9 mouse cellular contexts compared by ENCODE assay signal in genomic region chr12:77598334-77598715, GRCm38 (mm10).
DNase-seq lines count a peak whose midpoint lies in the region; ATAC-seq and TF ChIP-seq lines count a peak whose summit lies in the region.
"Had no signal": no experiment of that assay in that cellular context is flagged by ENCODE, and none has a peak within 500 bp of the region (broad histone marks: within the 10 kb centered on the region; RNA-seq: fewer than 3 reads in every experiment).

No protein-coding gene starts in this region.

- no peak overlapping the region for H3K4me3 ChIP-seq in thymus, adult 2 months (ENCODE audit: control insufficient read depth, insufficient read depth, low read length)
- no peak overlapping the region for H3K4me3 ChIP-seq in kidney, embryonic 15.5 days (replicated peaks)
- no peak overlapping the region for H3K4me3 ChIP-seq in liver, embryonic 12.5 days
- H3K4me3 ChIP-seq in gastrocnemius, adult 2 months = no peak overlapping the region
- H3K4me3 ChIP-seq: neural tube, embryonic 13.5 days had no signal

- no peak for TF ChIP-seq POLR2A in thymus, adult 2 months (IDR thresholded peaks at IDR 0.05; ENCODE audit: control insufficient read depth, extremely low read depth, insufficient read depth, low read length, poor library complexity)

- no peak for TF ChIP-seq CTCF in thymus, adult 2 months (IDR thresholded peaks at IDR 0.05; ENCODE audit: borderline replicate concordance, control insufficient read depth, extremely low read depth, insufficient read depth, low read length, poor library complexity)
- TF ChIP-seq CTCF in gastrocnemius, adult 2 months (IDR thresholded peaks at IDR 0.05) = no peak

- H3K4me1 ChIP-seq in thymus, adult 2 months (replicated peaks; ENCODE audit: control insufficient read depth, insufficient read depth, low read length) = no peaks in the 10 kb centered on the region
- H3K4me1 ChIP-seq in kidney, embryonic 15.5 days = peaks cover 22% of the 10 kb centered on the region
- no peaks in the 10 kb centered on the region for H3K4me1 ChIP-seq in liver, embryonic 12.5 days

- no peak overlapping the region for H3K27ac ChIP-seq in thymus, adult 2 months (ENCODE audit: control insufficient read depth, insufficient read depth, low read length)
- peak overlapping the region; percentile 41 for H3K27ac ChIP-seq in kidney, embryonic 15.5 days
- no peak overlapping the region for H3K27ac ChIP-seq in liver, embryonic 12.5 days
- no peak overlapping the region for H3K27ac ChIP-seq in gastrocnemius, adult 2 months
- H3K27ac ChIP-seq: neural tube, embryonic 13.5 days had no signal

- no peaks in the 10 kb centered on the region for H3K9me3 ChIP-seq in kidney, embryonic 15.5 days (replicated peaks)
- H3K9me3 ChIP-seq in liver, embryonic 12.5 days (replicated peaks) = no peaks in the 10 kb centered on the region
- H3K9me3 ChIP-seq: neural tube, embryonic 13.5 days had no signal

- no peaks in the 10 kb centered on the region for H3K36me3 ChIP-seq in thymus, adult 2 months (ENCODE audit: control insufficient read depth, insufficient read depth, low read length)
- H3K36me3 ChIP-seq in kidney, embryonic 15.5 days = no peaks in the 10 kb centered on the region
- no peaks in the 10 kb centered on the region for H3K36me3 ChIP-seq in liver, embryonic 12.5 days
- H3K36me3 ChIP-seq: neural tube, embryonic 13.5 days had no signal

- intact Hi-C loops in gastrocnemius, adult 2 months (cut with DNase I) = no loop called here

- H3K9ac ChIP-seq in kidney, embryonic 15.5 days = no peak overlapping the region
- no peak overlapping the region for H3K9ac ChIP-seq in liver, embryonic 12.5 days
- H3K9ac ChIP-seq: neural tube, embryonic 13.5 days had no signal

- 71% methylated on average over 7 of the region's 7 CpGs for WGBS in thymus, adult 2 months
- WGBS in kidney, embryonic 15.5 days = 39% methylated on average over 7 of the region's 7 CpGs
- 45% methylated on average over 7 of the region's 7 CpGs for WGBS in liver, embryonic 12.5 days (ENCODE audit: insufficient replicate concordance)

- no peaks in the 10 kb centered on the region for H3K27me3 ChIP-seq in thymus, adult 2 months (ENCODE audit: control insufficient read depth, insufficient read depth, low read length)
- H3K27me3 ChIP-seq in kidney, embryonic 15.5 days = no peaks in the 10 kb centered on the region
- no peaks in the 10 kb centered on the region for H3K27me3 ChIP-seq in liver, embryonic 12.5 days (replicated peaks)
- H3K27me3 ChIP-seq: neural tube, embryonic 13.5 days had no signal

- ATAC-seq in kidney, embryonic 15.5 days (replicated peaks; ENCODE audit: low FRiP score) = peak; percentile 7; the same call in 1 of the 2 replicates
- ATAC-seq in liver, embryonic 12.5 days = no peak

- DNase-seq in cerebellum, adult 11-12 months = peak; percentile 51
- DNase-seq in cerebellum, adult 11 months = no peak
- DNase-seq in thymus, adult 2 months = peak; percentile 21
- no peak for DNase-seq in thymus, adult 18-20 months
- peak; percentile 8 to 38 for DNase-seq in thymus, postnatal 36 days
- no peak for DNase-seq in gastrocnemius, adult 2 months

- H3K4me2 ChIP-seq in kidney, embryonic 15.5 days = no peak overlapping the region
- no peak overlapping the region for H3K4me2 ChIP-seq in liver, embryonic 12.5 days
- H3K4me2 ChIP-seq: neural tube, embryonic 13.5 days had no signal

Comparison
In these comparisons a context has a peak if more than half of its experiments do, and no peak if none do; other contexts are left out.
1. DNase-seq: peak in cerebellum, adult 11-12 months (single experiment), thymus, adult 2 months (single experiment) and thymus, postnatal 36 days (2 of 2); none in cerebellum, adult 11 months (single experiment), thymus, adult 18-20 months (0 of 2) and gastrocnemius, adult 2 months (single experiment).